Mouse (Mus musculus) limb, embryonic 11.5 days (tissue): ENCODE measurements at regions not wholly inside any gene's neighbourhood (a gene's known extent, or its start where the extent isn't known, plus 50 kb on each side); places are given as distances from the start of the nearest gene placed in this dataset.
A peak's percentile ranks its signal among the peaks of the same experiment; 100 is the strongest.

ENCODE experiments used
- ATAC-seq: fragments of 200-750 bp; cut with Nextera tagmentation; 2 replicates; pipeline ENCODE4 v1.8.0; 2017; ENCODE audit warnings: low read depth; ENCODE audit not compliant: insufficient number of reproducible peaks, low FRiP score, low TSS enrichment
- DNase-seq: peaks from one replicate; pipeline ENCODE4 v3.0.0-alpha.2; 2015; ENCODE audit warnings: low spot score
- H3K27ac ChIP-seq: fragments of 300-500 bp; sonication (generic); replicated peaks from 2 replicates; pipeline ENCODE4 v1.5.1; 2014; ENCODE audit warnings: low read depth, mild to moderate bottlenecking, low read length
- H3K27me3 ChIP-seq: fragments of 300-500 bp; sonication (generic); 2 replicates; pipeline ENCODE4 v1.6.1; 2014; ENCODE audit warnings: mild to moderate bottlenecking, low read length, mixed read lengths; ENCODE audit not compliant: control insufficient read depth, insufficient read depth
- H3K36me3 ChIP-seq: fragments of 300-500 bp; sonication (generic); 2 replicates; pipeline ENCODE4 v1.6.1; 2014; ENCODE audit warnings: mild to moderate bottlenecking, low read length, moderate library complexity, mixed read lengths; ENCODE audit not compliant: control insufficient read depth, insufficient read depth
- H3K4me1 ChIP-seq: fragments of 300-500 bp; sonication (generic); 2 replicates; pipeline ENCODE4 v1.6.1; 2014; ENCODE audit warnings: low read length, mixed read lengths; ENCODE audit not compliant: control insufficient read depth, insufficient read depth
- H3K4me2 ChIP-seq: fragments of 300-500 bp; sonication (generic); 2 replicates; pipeline ENCODE4 v1.6.1; 2014; ENCODE audit warnings: low read depth, mild to moderate bottlenecking, moderate library complexity; ENCODE audit not compliant: severe bottlenecking
- H3K4me3 ChIP-seq: fragments of 300-500 bp; sonication (generic); 2 replicates; pipeline ENCODE4 v1.5.1; 2014; ENCODE audit warnings: low read depth, low read length
- H3K9ac ChIP-seq: fragments of 300-500 bp; sonication (generic); 2 replicates; pipeline ENCODE4 v1.6.1; 2014; ENCODE audit warnings: mild to moderate bottlenecking, low read length
- H3K9me3 ChIP-seq: fragments of 300-500 bp; sonication (generic); 2 replicates; pipeline ENCODE4 v1.6.1; 2016; ENCODE audit warnings: low read length; ENCODE audit not compliant: control insufficient read depth
- WGBS: fragments of 180-500 bp; shearing (Covaris S2); extraction: QIAGEN DNeasy Blood & Tissue Kit; methylation state at CpG from one replicate; pipeline ENCODE4 v1.1.7; 2014; 5-methylcytosine and 5-hydroxymethylcytosine counted together

- Histone ChIP-seq H3K4me1 (no peaks in the 10 kb centered on the region), H3K36me3 (no peaks in the 10 kb centered on the region), H3K4me2 (no peak overlapping the region), H3K27me3 (no peaks in the 10 kb centered on the region), H3K9me3 (no peaks in the 10 kb centered on the region), H3K9ac (no peak overlapping the region), H3K4me3 (no peak overlapping the region), H3K27ac (no peak overlapping the region)
- no peak for ATAC-seq
- no peak for DNase-seq
- 77% methylated on average over 9 of the region's 9 CpGs for WGBS
Observed at GRCm38 (mm10) chr8:12152825-12153224, 125.8 kb upstream of the A230072I06Rik start.

GRCm38 (mm10) chr8:12156893-12157292, 121.7 kb upstream of the A230072I06Rik start:
- Histone ChIP-seq H3K4me1 (no peaks in the 10 kb centered on the region), H3K4me2 (no peak overlapping the region), H3K36me3 (no peaks in the 10 kb centered on the region), H3K4me3 (no peak overlapping the region), H3K27me3 (no peaks in the 10 kb centered on the region), H3K9me3 (no peaks in the 10 kb centered on the region), H3K27ac (no peak overlapping the region), H3K9ac (no peak overlapping the region)
- ATAC-seq (no peak), DNase-seq (no peak)
- 76% methylated on average over 1 of the region's 1 CpGs for WGBS

- H3K27ac ChIP-seq = no peak overlapping the region
- WGBS = 91% methylated on average over 9 of the region's 9 CpGs
- DNase-seq (no peak), ATAC-seq (no peak)
- 0 out of 2 replicates have a peak, but pooled peaks cover 5% of the 10 kb centered on the region for H3K4me1 ChIP-seq
- H3K9me3 ChIP-seq = no peaks in the 10 kb centered on the region
- H3K9ac ChIP-seq = no peak overlapping the region
- no peak overlapping the region for H3K4me2 ChIP-seq
- no peak overlapping the region for H3K4me3 ChIP-seq
- H3K27me3 ChIP-seq = 0 out of 2 replicates have a peak, but pooled peaks cover 4% of the 10 kb centered on the region
- H3K36me3 ChIP-seq = no peaks in the 10 kb centered on the region
Observed at GRCm38 (mm10) chr8:12158188-12158587, 120.4 kb upstream of the A230072I06Rik start.

- Histone ChIP-seq H3K4me1 (0 out of 2 replicates have a peak, but pooled peaks cover 7% of the 10 kb centered on the region), H3K9ac (no peak overlapping the region), H3K27me3 (0 out of 2 replicates have a peak, but pooled peaks cover 4% of the 10 kb centered on the region), H3K36me3 (no peaks in the 10 kb centered on the region), H3K4me2 (no peak overlapping the region), H3K4me3 (no peak overlapping the region), H3K9me3 (no peaks in the 10 kb centered on the region), H3K27ac (no peak overlapping the region)
- DNase-seq (peak; percentile 26), ATAC-seq (no peak)
- WGBS = 24% methylated on average over 22 of the region's 22 CpGs
Observed at GRCm38 (mm10) chr8:12162921-12163705, 115.5 kb upstream of the A230072I06Rik start.

- H3K36me3 ChIP-seq = no peaks in the 10 kb centered on the region
- 0 out of 2 replicates have a peak, but pooled peaks cover 4% of the 10 kb centered on the region for H3K27me3 ChIP-seq
- 72% methylated on average over 23 of the region's 23 CpGs for WGBS
- peak; percentile 30 for DNase-seq
- 0 out of 2 replicates have a peak, but pooled peaks cover 7% of the 10 kb centered on the region for H3K4me1 ChIP-seq
- ATAC-seq = no peak
- H3K27ac ChIP-seq = no peak overlapping the region
- H3K4me2 ChIP-seq = no peak overlapping the region
- 0 out of 2 replicates have a peak overlapping the region, but pooled peaks have one; percentile 13 for H3K9ac ChIP-seq
- H3K9me3 ChIP-seq = no peaks in the 10 kb centered on the region
- H3K4me3 ChIP-seq = no peak overlapping the region
Observed at GRCm38 (mm10) chr8:12165487-12166152, 113.0 kb upstream of the A230072I06Rik start.

- Histone ChIP-seq H3K4me1 (no peaks in the 10 kb centered on the region), H3K4me3 (no peak overlapping the region), H3K9ac (no peak overlapping the region), H3K27ac (no peak overlapping the region), H3K4me2 (no peak overlapping the region), H3K9me3 (no peaks in the 10 kb centered on the region), H3K27me3 (no peaks in the 10 kb centered on the region), H3K36me3 (no peaks in the 10 kb centered on the region)
- DNase-seq (no peak), ATAC-seq (no peak)
- 86% methylated on average over 12 of the region's 12 CpGs for WGBS
Observed at GRCm38 (mm10) chr8:12171788-12172187, 106.8 kb upstream of the A230072I06Rik start.

GRCm38 (mm10) chr8:12175496-12175895, 103.1 kb upstream of the A230072I06Rik start:
- Histone ChIP-seq H3K27me3 (no peaks in the 10 kb centered on the region), H3K36me3 (no peaks in the 10 kb centered on the region), H3K9ac (no peak overlapping the region), H3K4me3 (no peak overlapping the region), H3K4me1 (no peaks in the 10 kb centered on the region), H3K27ac (no peak overlapping the region), H3K9me3 (no peaks in the 10 kb centered on the region), H3K4me2 (no peak overlapping the region)
- ATAC-seq = no peak
- WGBS = 71% methylated on average over 13 of the region's 13 CpGs
- DNase-seq = no peak

- Histone ChIP-seq H3K27ac (no peak overlapping the region), H3K9ac (no peak overlapping the region), H3K36me3 (no peaks in the 10 kb centered on the region), H3K9me3 (no peaks in the 10 kb centered on the region), H3K4me1 (no peaks in the 10 kb centered on the region), H3K27me3 (no peaks in the 10 kb centered on the region), H3K4me2 (no peak overlapping the region), H3K4me3 (no peak overlapping the region)
- ATAC-seq = no peak
- WGBS = 88% methylated on average over 4 of the region's 4 CpGs
- DNase-seq = no peak
Observed at GRCm38 (mm10) chr8:12184666-12185065, 94.0 kb upstream of the A230072I06Rik start.
